Mouse (Mus musculus) T-cell, adult 2 months (primary cell): ENCODE data around the gene Gm17509.
"Not testable (repeated sequence)": the region's sequence is repeated elsewhere in the genome, so short reads cannot be mapped to it uniquely, and the experiment has no call there.

Source experiments
- DNase-seq: peaks from one replicate; pipeline ENCODE4 v3.0.0; 2022; ENCODE audit warnings: low spot score

Gm17509 gene

GRCm38 (mm10) chr13:117206066-117206465 is 14.8 kb downstream of the Gm17509 start:
- DNase-seq: peak; percentile 28

- DNase-seq: no peak
Observed at GRCm38 (mm10) chr13:117204685-117205084, 16.2 kb downstream of the Gm17509 start.

- peak; percentile 62 for DNase-seq
Observed at GRCm38 (mm10) chr13:117202755-117203471, 18.0 kb downstream of the Gm17509 start.

GRCm38 (mm10) chr13:117198402-117199083 is 22.3 kb downstream of the Gm17509 start:
- peak; percentile 84 for DNase-seq

- no peak for DNase-seq
Observed at GRCm38 (mm10) chr13:117197666-117198065, 23.2 kb downstream of the Gm17509 start.

GRCm38 (mm10) chr13:117195569-117196495 is 25.0 kb downstream of the Gm17509 start:
- peak; percentile 55 for DNase-seq

- DNase-seq: no peak
Observed at GRCm38 (mm10) chr13:117193422-117193983, 27.4 kb downstream of the Gm17509 start.

GRCm38 (mm10) chr13:117192161-117192560 is 28.7 kb downstream of the Gm17509 start:
- DNase-seq: no peak

GRCm38 (mm10) chr13:117185329-117185728 is 35.5 kb downstream of the Gm17509 start:
- no peak for DNase-seq

GRCm38 (mm10) chr13:117183288-117183687 is 37.6 kb downstream of the Gm17509 start:
- DNase-seq: no peak

GRCm38 (mm10) chr13:117180912-117181311 is 40.0 kb downstream of the Gm17509 start:
- not testable (repeated sequence) for DNase-seq
